Mouse (Mus musculus): ENCODE data around the gene Fgf8.

Fgf8 gene
- long read RNA-seq, experiment 1, result 0 reads
- long read RNA-seq, experiment 2, result 0 reads

DNA sequence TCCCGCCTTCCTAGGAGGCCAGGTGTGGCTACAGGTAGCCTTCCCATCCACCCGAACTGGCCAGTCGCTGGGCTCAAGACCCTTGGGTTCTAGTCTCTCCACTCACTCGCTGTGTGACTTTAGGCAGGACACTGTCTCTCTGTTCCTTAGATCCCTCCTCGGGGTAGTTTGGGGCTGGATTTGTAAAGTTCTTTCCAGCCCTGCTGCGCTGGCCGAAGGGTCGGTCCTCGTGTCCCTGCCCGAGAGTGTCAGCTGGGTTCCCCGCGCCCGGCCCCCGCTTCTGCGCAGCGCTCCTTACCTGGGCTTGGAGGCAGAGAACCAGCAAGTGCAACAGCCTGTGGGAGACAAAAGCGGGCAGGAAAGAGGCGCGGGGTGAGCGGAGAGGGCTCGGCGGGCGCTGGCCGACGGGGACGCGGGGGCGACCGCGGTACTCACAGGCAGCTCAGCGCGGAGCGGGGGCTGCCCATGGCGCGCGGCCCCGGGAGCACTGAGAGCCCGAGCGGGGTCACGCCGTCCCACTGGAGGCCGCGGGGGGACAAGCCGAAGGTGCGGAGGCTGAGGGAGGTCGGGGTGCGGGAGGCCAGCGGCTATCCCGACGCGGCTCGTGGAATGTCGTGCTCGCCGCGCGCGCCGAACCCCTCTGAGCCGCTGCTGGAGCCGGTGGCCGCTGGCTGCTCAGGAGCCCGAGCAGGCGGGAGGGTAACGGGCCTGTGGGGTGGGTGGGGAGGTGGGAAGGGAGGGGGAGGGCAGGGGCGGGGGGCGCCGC lies at the start of gene Fgf8:
Fgf8 (minus strand) TSS at position 698 of the 766 bp plus-strand sequence.
- intact Hi-C loops (cut with DNase I), result no loop called here

DNA sequence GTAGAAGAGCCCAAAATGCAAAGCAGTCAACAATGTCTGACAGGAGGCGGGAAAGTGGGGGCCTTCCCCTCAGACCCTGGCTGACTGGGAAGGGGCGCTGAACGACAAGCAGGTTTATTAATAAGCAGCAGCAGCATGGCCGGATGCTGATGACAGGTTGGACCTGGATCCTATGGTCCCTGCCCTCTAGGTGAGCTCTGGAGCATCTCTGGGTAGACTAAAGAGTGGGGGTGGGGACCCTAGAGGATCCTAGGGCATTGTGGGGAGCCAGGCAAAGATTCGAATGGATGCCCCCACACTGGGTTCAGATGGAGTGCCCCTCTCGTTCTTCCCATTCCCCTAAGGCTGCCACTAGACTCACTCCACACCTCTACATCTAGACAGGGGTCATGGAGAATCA lies 49.7 kb upstream of the Fgf8 start:
- intact Hi-C loops (cut with DNase I), result no loop called here

DNA sequence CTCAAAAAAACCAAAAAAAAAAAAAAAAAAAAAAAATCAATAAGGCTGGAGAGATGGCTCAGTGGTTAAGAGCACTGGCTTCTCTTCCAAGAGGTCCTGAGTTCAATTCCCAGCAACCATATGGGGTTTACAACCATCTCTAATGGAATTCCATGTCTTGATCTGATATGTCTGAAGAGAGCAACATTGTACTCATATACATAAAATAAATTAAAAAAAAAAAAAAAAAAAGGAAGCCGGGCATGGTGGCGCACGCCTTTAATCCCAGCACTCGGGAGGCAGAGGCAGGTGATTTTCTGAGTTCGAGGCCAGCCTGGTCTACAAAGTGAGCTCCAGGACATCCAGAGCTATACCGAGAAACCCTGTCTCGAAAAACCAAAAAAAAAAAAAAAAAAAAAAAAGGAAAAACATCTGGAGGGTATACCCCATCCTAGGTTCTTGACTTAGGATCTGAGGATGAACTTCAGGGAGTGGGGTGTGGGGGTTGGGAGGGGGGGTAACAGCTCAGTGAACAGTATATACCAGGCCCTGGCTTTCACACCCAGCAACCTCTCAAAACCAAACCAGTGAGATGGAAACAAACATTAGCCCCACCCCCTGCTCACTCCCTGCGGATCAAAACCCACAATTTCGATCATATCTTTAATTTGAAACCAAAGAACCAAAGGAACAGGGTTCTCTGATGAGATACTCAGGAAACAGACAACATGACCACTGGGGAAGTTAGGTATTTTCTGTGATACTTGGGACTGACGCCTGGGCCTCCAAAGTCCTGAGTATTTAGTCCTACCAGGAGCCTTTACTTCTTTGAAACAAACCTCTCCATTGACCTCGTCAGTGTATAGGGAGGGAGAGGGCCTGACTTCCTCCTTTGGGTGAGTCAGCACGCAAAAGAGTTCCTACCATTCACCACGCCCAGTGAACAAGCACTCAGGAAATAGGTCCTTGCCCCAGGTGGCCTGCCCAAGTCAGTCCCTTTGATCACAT lies 47.5 kb upstream of the Fgf8 start:
- intact Hi-C loops (cut with DNase I), result no loop called here

DNA sequence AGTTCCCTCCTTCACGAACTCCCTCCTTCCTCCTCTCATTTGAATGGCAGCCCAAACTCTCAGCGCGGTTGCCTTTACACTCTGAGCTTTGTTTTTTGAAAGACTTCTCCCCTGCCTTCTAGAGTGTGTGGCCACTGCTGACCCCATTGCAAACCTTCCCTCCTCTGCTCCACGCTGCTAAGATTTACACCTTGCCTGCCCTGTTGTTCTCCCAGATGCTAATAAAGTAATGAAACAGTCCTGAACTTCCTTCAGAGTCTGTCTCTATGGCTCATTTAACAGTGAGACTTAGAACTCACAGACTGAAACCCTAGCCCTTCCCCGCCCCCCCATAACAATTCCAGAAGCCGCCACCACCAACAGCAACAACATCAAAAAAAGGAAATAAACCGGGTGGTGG lies 46.6 kb upstream of the Fgf8 start:
- intact Hi-C loops (cut with DNase I), result no loop called here

DNA sequence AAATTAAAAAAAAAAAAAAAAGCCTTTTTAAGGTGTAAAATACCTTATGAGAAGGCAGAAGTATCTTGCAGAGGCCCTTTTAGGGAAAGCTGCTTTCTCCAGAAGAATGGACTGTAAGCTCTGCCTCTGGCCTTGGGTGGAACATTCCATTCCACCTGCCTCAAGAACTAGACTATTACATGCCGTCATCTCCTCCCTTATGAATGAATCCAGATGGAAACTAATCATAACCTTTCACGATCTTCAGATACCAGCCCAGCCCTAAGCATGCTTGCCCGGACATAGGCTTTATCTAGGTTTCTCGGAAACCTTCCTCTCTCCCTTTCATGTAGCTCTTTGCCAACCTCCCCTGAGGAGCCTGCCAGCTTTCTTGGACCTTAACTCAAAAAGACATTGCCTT lies 45.6 kb upstream of the Fgf8 start:
- intact Hi-C loops (cut with DNase I), result no loop called here

DNA sequence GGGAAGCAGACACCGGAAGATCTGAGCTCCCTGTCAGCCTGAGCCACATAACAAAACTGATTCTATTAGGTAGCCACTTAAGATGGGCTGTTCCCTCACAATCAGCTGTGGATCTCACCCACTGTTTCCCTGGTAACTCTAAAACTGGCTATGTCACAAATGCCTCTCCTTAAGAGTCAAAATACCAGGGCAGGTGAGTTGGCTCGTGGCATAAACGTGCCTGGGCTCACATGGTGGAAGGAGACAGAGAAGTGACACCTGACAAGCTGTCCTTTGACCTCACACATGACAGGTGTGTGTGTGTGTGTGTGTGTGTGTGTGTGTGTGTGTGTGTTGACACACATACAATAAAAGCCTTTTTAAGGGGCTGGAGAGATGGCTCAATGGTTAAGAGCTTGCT lies 44.7 kb upstream of the Fgf8 start:
- intact Hi-C loops (cut with DNase I), result no loop called here

DNA sequence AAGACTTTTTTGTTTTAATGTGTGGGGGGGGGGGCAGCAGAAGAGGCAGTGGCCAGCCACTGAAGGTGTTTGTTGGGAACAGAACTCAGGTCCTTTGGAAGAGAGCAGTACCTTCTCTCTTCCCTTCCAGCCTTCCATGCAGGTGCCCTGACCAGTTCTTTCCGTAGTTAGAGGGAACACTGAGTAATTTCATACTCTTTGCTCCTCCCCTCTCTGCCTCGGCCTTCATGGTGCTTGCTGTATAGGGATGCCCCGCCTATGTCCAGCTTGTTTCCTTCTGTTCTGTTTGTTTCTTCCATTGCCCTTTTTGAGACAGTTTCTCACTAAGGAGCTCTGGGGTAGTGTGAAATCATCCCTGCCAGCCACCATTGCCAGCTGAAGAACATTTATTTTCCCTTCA lies 42.8 kb upstream of the Fgf8 start:
- intact Hi-C loops (cut with DNase I), result no loop called here

DNA sequence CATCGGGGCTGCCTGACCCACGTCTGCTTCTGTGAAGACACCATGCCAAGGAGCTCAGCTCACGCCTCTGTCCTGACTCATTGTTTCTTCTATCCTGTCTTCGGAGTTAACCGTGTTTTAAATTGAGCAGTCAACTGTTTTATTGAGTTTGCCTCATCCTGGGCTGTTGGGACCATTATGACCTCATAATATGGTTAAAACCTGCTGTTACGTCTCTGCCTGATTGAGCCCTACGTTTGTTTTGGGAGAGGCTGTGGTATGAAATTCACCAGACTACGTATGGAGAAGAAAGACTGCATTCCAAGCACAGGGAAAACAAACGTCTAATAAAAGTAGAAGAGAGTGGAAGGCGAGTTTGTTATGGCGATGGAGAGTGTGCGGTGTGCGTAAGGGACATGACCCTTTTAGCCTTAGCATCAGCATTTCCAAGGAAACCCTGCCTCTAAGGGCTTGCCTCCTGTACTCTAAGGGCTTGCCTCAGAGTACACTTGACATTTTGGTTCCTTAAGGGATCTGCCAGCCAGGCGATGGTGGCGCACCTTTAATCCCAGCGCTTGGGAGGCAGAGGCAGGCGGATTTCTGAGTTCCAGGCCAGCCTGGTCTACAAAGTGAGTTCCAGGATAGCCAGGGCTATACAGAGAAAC lies 41.3 kb upstream of the Fgf8 start:
- intact Hi-C loops (cut with DNase I), result no loop called here

DNA sequence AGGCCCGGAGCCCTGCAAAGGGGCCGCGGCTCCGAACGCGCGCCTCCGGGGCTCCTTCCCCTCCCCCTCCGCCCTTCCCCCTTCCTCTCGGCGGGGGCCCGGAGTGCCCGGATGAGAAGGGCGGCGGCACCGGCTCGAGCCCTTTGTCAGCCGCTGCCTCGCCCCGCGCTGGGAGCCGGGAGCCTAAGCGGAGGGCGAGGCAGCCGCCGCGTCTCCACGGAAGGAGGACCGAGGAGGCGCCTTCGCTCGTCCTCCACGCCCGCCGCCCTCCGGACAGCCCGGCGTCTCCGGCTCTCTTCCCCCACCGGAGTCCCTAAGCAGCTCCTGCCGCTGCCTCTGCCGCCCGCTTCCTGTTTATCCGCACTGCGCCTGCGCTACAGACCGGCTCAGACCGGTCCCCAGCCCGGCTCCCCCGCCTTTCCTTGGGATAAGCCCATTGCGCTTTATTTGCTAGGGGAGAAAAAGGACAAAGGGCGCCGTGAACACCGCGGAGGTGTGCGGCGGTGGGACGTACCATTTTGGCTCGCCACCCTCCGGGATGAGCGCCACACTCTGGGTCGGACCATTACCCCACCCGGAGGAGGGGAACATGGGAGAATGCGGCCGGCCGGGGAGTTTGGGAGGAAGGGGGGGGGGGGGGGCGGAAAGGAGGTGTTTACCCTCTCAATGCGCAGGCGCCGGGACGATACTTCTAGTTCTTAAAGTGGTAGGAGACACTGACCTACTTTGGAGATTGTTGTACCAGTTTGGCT lies 40.6 kb upstream of the Fgf8 start, which contains the start of gene Mgea5:
Mgea5 (minus strand) TSS at position 657 of the 752 bp plus-strand sequence.
- intact Hi-C loops (cut with DNase I), result no loop called here

DNA sequence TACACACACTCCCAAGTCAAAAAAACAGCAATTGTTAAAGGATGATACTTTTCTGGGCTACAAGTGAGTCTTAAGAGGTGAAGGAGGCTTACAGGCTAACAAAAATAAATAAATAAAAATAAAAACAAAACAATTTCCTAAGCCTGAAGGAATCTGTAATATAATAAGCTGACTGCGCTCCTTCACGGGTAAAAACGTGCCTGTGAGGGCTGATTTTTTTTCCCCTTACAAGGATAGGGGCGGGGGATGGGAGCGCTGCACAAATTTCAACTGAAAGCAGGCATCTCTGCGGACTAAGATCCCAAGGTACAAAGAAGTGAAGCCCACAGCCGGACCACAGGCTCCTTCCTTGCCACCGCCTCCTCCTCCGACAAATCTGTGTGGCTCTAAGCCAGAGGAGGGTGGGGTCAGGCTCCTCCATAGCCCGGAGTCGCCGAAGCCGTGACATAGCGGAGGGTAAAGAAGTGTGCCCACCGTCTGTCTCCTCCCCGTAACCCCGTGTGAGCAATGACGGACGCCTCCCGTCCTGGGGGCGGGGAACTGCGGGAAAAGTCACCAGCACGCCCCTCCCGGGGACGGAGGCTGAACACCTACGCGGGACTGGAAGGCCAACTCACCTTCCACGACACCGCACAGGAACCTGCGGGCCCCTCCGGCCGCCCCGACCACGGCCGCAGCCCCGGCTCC lies 39.7 kb upstream of the Fgf8 start:
- intact Hi-C loops (cut with DNase I), result no loop called here

DNA sequence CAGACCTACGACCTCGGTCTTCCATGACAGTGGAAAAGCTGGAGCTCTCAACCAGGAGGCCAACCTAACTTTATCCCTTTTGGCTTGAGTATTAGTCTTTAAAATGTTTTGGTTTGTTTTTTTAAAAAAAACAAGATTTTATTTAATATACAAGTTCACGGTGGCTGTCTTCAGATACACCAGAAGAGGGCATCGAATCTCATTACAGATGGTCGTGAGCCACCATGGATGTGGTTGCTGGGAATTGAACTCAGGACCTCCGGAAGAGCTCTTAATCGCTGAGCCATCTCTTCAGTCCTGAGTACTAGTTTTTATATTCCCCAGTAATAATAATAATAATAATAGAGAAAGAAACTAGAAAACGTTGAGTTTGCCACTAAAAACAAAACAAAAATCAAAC lies 39.0 kb upstream of the Fgf8 start:
- intact Hi-C loops (cut with DNase I), result no loop called here

DNA sequence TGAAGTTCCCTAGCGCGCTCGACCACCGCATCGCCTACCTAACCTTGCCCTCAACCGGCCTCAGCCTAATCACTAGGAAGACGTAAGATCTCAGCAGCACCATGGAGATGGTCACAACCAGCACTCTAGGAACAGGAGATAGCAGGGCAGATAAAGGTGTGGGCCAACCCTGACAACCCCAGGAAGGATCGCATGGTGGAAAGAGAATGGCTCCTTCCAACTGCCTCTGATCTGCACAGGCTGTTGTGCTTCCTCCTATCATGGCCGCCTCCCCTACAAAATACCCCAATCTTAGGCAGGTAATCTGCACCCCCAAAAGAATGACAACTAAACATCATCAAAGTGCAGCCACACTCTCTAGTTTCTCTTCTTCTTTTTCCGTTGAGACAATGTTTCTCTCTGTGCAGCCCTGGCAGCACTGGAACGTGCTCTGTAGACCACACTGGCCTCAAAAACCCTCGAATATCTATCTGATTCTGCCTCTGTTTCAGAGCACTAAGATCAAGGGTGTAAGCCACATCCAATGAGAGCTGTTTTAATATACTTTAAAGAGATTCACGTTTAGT lies 37.7 kb upstream of the Fgf8 start:
- intact Hi-C loops (cut with DNase I), result no loop called here

DNA sequence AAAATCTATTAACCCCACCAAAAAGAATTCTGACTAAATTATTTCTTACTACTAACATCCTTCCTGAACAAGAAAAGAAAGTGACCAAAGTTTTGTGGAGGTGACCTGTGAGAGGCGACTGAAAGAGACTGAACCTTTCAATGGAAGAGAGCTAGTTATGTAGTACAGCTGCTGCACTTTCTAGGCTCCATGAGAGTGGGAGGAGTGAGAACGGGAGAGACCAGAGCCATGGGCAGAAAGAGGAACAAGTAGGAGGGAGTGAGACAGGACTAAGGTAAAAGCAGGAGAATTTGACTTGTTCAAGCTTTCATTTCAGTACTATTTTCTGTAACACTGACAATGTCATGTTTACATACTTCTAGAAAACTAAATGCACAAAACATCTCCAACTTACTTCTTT lies 32.8 kb upstream of the Fgf8 start:
- intact Hi-C loops (cut with DNase I), result no loop called here

DNA sequence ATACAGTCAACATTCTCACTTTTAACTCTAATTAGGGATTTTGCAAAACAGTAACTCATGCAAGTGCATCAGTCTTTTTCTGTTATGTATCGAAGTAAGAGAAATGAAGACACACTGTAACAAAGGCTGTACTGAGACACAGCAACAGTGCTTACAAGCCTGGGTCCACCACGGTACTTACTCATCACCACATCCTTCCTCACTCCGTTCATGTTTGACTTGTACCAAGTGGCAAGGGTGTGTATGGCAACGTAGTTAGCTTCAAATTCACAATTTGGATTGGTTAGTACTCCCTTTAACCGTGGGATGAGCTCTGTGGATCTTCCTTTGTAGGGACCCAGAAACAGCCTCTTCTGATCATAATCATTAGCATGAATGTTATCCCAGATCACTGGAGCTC lies 28.8 kb upstream of the Fgf8 start:
- intact Hi-C loops (cut with DNase I), result no loop called here

DNA sequence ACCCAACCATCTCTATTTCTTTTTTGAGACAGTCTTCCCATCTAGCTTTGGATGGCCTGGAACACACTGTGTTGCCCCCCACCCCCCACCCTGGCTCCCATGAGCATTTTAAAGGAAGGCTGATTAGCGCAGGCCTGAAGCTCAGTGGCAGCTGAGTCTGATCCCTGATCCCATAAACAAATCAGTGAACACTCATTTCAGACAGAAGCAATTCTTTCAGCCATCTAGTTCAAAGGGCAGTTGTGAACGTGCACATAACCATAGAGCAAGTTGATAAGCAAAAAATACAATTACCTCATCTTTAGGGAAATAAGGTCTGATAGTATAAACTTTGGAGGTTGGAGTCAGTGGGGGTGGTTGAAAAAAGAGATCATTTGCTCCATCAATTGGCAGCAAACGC lies 18.1 kb upstream of the Fgf8 start:
- intact Hi-C loops (cut with DNase I), result no loop called here

DNA sequence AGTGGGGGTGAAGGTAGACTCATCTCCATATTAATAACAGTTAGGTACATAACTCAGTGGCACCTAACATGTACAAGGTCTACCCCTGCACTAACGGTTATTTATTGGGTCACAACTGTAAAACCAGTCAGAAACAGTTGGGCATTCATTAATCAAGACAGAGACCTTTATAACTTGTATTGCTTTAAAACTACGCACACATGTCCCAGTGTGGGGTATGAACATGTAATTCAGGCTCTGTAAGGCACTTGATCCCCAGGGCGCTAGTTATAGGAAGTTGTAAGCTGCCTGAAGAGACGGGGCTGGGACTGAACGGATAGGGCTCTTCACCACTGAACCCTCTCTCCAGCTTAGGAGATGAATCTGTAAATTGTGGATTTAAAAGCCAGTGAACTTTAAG lies 16.0 kb upstream of the Fgf8 start:
- intact Hi-C loops (cut with DNase I), result no loop called here

DNA sequence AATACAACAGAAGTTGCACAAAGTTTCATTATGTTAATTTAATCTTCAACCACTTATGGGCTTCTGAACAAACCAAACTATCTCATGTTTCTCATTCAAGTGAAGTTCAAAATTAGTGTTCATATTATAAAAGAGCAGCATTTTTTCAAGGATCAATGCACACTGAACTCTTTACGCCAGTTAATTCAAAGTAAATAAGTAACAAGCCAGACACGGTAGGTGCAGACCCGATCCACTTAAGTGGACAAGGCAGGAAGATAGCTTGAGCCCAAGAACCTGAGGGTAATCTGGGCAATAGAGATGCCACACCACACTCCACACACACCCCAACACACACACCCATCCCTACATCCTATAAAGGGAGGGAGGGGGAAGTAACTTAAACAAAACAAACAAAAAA lies 10.8 kb upstream of the Fgf8 start:
- intact Hi-C loops (cut with DNase I), result no loop called here

DNA sequence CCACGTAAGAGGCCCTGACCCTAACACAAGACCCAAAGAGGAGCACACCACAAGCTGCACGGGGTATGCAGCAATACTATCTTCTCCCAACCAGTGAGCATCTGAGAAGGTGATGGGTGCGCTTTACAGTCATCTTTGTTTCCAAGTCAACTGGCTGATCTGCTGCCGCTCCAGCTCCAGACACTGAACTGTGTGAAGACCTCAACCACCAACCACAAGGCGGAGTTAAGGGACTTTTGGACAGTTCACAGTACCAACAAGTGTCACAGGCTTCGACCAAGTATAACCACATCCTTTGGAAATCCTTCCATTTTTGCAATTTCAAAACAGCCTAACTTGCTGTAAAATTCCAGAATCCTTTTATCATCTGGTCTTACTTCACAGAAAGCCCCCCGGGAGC lies 9.2 kb upstream of the Fgf8 start:
- intact Hi-C loops (cut with DNase I), result no loop called here

DNA sequence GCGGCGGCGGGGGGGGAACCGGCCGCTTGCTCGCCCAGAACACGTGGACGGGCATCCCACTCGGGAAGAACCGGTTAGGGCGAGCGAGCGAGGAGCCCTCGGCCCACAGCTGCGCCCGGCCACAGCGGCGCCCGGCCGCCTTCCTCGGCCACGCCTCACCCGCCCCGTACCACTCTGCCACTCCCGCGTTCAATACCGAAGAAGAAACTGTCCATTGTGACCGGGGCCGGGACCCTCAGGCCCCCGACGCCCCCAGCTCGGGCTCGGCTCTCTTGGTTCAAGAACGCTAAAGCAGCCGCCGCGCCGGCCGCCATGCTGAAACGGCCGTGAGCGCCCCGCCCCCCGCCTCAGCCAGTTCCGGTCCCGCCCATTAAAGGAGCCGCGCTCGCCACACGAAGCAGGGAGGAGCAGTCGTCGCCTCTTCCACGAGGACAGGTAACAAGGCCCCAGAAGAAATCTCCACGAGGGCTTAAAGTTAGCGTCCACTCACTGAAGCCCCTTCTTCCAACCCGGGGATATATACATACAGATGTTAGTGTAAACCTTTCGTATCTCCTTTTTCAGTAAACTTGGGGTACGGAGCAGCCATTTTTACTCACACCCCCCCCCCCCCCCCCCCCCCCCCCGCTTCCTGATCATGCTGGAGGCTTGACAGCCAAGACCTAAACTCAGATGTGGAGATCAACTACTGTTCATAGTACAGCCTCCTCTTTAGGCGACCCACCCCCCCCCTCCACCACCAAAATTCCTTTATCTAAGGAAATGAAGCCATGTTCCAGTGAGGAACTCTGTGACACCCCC lies 6.7 kb upstream of the Fgf8 start, which contains the start of gene Npm3:
Npm3 (minus strand) TSS at position 349 of the 801 bp plus-strand sequence.
- intact Hi-C loops (cut with DNase I), result loop anchor here (5.0 kb wide), 1 partner anchor 527 kb away; no protein-coding TSS in a partner anchor
